Mouse (Mus musculus) forebrain, embryonic 11.5 days (tissue): Measurements from ENCODE around the gene Stx5a. TPM values are rescaled to one million over a fixed set of nuclear protein-coding genes. Genes with fewer than 3 reads are reported as not detected.

Experiments
- ATAC-seq: fragments of 200-750 bp; cut with Nextera tagmentation; replicated peaks from 2 replicates; pipeline ENCODE4 v1.8.0; 2017; ENCODE audit warnings: moderate TSS enrichment; ENCODE audit not compliant: low FRiP score
- DNase-seq: peaks from one replicate; pipeline ENCODE4 v3.0.0-alpha.2; 2017; ENCODE audit warnings: low spot score
- H3K27ac ChIP-seq: fragments of 300-500 bp; sonication (generic); 2 replicates; pipeline ENCODE4 v1.5.1; 2014; ENCODE audit warnings: low read depth, low read length
- H3K27me3 ChIP-seq: fragments of 300-500 bp; sonication (generic); 2 replicates; pipeline ENCODE4 v1.6.1; 2014; ENCODE audit warnings: mild to moderate bottlenecking, low read length, mixed read lengths; ENCODE audit not compliant: control insufficient read depth, insufficient read depth
- H3K36me3 ChIP-seq: fragments of 300-500 bp; sonication (generic); 2 replicates; pipeline ENCODE4 v1.6.1; 2014; ENCODE audit warnings: mild to moderate bottlenecking, low read length, moderate library complexity, mixed read lengths; ENCODE audit not compliant: control insufficient read depth, insufficient read depth
- H3K4me1 ChIP-seq: fragments of 300-500 bp; sonication (generic); replicated peaks from 2 replicates; pipeline ENCODE4 v1.6.1; 2014; ENCODE audit warnings: low read length, mixed read lengths; ENCODE audit not compliant: control insufficient read depth, insufficient read depth
- H3K4me2 ChIP-seq: fragments of 300-500 bp; sonication (generic); 2 replicates; pipeline ENCODE4 v1.6.1; 2014; ENCODE audit warnings: low read depth, mild to moderate bottlenecking, low read length, moderate library complexity, mixed read lengths; ENCODE audit not compliant: severe bottlenecking
- H3K4me3 ChIP-seq: fragments of 300-500 bp; sonication (generic); 2 replicates; pipeline ENCODE4 v1.5.1; 2014; ENCODE audit warnings: low read depth, low read length
- H3K9ac ChIP-seq: fragments of 300-500 bp; sonication (generic); 2 replicates; pipeline ENCODE4 v1.6.1; 2014; ENCODE audit warnings: low read length
- H3K9me3 ChIP-seq: fragments of 300-500 bp; sonication (generic); 2 replicates; pipeline ENCODE4 v1.6.1; 2016; ENCODE audit warnings: low read length, mixed read lengths; ENCODE audit not compliant: control insufficient read depth
- WGBS: fragments of 180-500 bp; shearing (Covaris S2); extraction: QIAGEN DNeasy Blood & Tissue Kit; methylation state at CpG from one replicate; pipeline ENCODE4 v1.1.7; 2014; 5-methylcytosine and 5-hydroxymethylcytosine counted together
- polyA plus RNA-seq: library from polyadenylated mRNA; unstranded; fragments of >200 nt; fragmentation: Nextera tagmentation; extraction: Ambion mirVana; gene quantifications from 2 replicates; pipeline ENCODE4 v1.2.1, GENCODE M21; 2014

Gene Stx5a
- polyA plus RNA-seq, 1 experiment from 2014 or later: 93.8 TPM

GRCm38 (mm10) chr19:8722559-8722906 lies 18.7 kb upstream of the Stx5a start:
- Histone ChIP-seq H3K9ac (peak overlapping the region; percentile 98), H3K27ac (peak overlapping the region; percentile 88), H3K4me1 (peaks cover 12% of the 10 kb centered on the region), H3K9me3 (no peaks in the 10 kb centered on the region), H3K36me3 (peaks cover 10% of the 10 kb centered on the region; the same call in 1 of the 2 replicates), H3K4me2 (peak overlapping the region; percentile 71), H3K27me3 (no peaks in the 10 kb centered on the region), H3K4me3 (peak overlapping the region; percentile 89)
- DNase-seq (no peak), ATAC-seq (peak; percentile 9; the same call in 1 of the 2 replicates)
- 3% methylated on average over 5 of the region's 5 CpGs for WGBS

DNA sequence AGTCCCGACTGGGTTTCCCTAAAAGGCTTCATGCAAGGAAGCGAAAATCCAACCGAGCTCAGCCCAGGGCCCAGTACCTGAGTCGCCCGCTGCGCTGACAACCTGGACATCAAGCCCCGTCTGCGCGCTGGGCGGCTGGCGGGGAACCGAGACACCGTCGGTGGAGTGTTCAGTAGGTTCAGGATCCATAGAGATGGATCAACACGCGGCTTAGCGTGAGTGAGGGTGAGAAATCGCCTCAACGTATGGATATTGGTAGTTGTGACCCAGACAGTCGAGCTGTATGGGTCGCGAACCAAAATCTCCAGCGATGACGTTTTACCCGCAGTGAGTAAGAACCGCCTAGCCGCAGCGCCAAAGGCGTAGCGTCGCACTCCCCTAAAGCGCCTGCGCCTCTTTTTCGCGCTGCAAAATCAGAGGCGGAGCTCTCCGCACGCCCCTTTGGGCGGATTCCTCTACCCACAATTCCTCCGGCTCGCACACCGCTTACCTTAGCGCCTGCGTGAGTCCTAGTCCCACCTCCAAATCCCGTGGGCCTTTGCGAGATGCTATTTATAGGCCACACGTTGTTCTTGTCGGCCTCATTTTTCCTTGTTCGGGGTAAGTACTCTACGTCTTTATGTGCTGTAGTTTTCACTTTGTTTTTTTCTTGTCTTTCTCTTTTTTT lies 18.2 kb upstream of the Stx5a start, which contains the start of gene Slc3a2:
Gene Slc3a2 (minus strand): TSS at position 463 of the 667 bp plus-strand sequence.
- under 1% methylated on average over 50 of the region's 50 CpGs for WGBS
- peak; percentile 94 for ATAC-seq
- H3K27ac ChIP-seq: peak within 1 kb of the TSS; percentile 88
- peak within 1 kb of the TSS; percentile 98 for H3K9ac ChIP-seq
- H3K36me3 ChIP-seq: peaks cover 10% of the 10 kb centered on the region; the same call in 1 of the 2 replicates
- peaks cover 12% of the 10 kb centered on the region for H3K4me1 ChIP-seq
- H3K4me2 ChIP-seq: peak within 1 kb of the TSS; percentile 84
- peak within 1 kb of the TSS; percentile 89 for H3K4me3 ChIP-seq
- DNase-seq: peak; percentile 96
- H3K9me3 ChIP-seq: no peaks in the 10 kb centered on the region
- no peaks in the 10 kb centered on the region for H3K27me3 ChIP-seq

- H3K27ac ChIP-seq: peak overlapping the region; percentile 82
- under 1% methylated on average over 20 of the region's 20 CpGs for WGBS
- no peaks in the 10 kb centered on the region for H3K27me3 ChIP-seq
- H3K4me2 ChIP-seq: peak overlapping the region; percentile 84
- H3K36me3 ChIP-seq: peaks cover 10% of the 10 kb centered on the region; the same call in 1 of the 2 replicates
- ATAC-seq: no peak
- peak overlapping the region; percentile 89 for H3K4me3 ChIP-seq
- H3K4me1 ChIP-seq: peaks cover 12% of the 10 kb centered on the region
- H3K9ac ChIP-seq: peak overlapping the region; percentile 98
- H3K9me3 ChIP-seq: no peaks in the 10 kb centered on the region
- DNase-seq: no peak
Measured at GRCm38 (mm10) chr19:8723574-8724346, 17.5 kb upstream of the Stx5a start.

GRCm38 (mm10) chr19:8724392-8724791 lies 16.8 kb upstream of the Stx5a start:
- peaks cover 12% of the 10 kb centered on the region for H3K4me1 ChIP-seq
- H3K9ac ChIP-seq: peak overlapping the region; percentile 98
- DNase-seq (no peak), ATAC-seq (no peak)
- H3K4me2 ChIP-seq: peak overlapping the region; percentile 84
- no peaks in the 10 kb centered on the region for H3K9me3 ChIP-seq
- peak overlapping the region; percentile 82 for H3K27ac ChIP-seq
- peak overlapping the region; percentile 89 for H3K4me3 ChIP-seq
- peaks cover 10% of the 10 kb centered on the region; the same call in 1 of the 2 replicates for H3K36me3 ChIP-seq
- WGBS: 7% methylated on average over 2 of the region's 2 CpGs
- no peaks in the 10 kb centered on the region for H3K27me3 ChIP-seq

DNA sequence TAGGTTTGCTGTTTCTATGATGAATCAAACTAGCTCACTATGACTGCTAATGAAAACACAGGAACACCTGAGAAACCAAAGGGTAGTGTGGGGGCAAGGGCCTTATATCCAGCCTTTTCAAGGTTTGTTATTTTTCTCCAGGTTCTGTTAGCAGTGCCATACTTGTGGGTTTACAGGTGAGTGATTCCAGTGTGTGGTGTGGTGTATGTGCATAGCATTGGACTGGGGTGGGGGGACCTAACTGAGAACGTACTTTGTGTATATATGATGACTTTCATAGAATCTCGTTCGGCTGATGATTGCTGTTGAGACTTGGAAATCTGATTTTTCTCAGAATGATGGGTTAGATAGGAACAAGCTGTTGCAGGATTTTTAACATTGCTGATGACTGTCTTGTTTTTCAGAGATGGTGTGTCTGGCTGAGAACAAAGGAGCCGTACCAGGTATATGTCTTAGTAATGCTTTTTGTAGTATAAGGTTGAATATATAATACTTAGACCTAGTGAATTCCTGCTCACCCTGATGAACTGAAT lies 16.1 kb upstream of the Stx5a start:
- Histone ChIP-seq H3K27me3 (no peaks in the 10 kb centered on the region), H3K9ac (peak overlapping the region; percentile 98), H3K9me3 (no peaks in the 10 kb centered on the region), H3K36me3 (peaks cover 10% of the 10 kb centered on the region; the same call in 1 of the 2 replicates), H3K4me3 (peak overlapping the region; percentile 89), H3K4me2 (peak overlapping the region; percentile 84), H3K27ac (peak overlapping the region; percentile 82; the same call in 1 of the 2 replicates), H3K4me1 (peaks cover 12% of the 10 kb centered on the region)
- ATAC-seq (no peak), DNase-seq (no peak)
- WGBS: 55% methylated on average over 4 of the region's 4 CpGs

DNA sequence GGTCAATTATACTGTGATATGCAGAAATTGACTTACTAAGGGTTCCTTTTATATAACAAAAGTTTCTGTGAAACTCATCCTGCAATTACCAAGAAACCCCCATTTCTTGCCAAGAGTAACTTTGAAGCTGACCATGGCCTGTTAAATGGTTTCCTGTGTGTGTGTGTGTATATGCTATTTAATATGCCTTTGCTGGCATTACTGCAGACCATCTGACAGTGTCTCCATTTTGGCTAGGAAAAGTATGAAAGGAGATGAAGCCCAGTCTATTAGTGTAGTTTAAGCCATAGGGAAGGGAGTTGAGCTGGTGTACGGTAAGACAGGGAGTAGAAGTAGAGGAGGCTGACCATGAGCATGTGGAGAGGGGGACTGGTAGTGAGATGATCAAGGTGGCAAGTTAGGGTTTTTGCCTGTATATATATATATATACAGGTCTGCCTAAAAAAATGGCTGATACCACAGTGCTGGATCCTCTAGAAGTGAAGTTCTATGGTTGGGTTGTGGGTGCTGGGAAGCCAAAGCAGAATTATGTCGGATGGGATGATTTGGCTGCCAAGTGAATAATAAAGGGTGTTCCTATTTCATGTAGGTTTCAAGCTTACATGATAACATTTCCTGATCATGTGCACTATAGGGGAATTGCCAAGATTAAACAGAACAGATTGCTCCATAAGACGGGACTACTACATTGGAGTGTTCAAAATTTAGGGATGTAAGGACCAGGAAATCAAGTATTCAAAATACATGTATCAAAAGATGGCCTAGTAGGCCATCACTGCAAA lies 14.4 kb upstream of the Stx5a start:
- no peak for DNase-seq
- H3K4me2 ChIP-seq: no peak overlapping the region; the same call in 1 of the 2 replicates
- peaks cover 12% of the 10 kb centered on the region for H3K4me1 ChIP-seq
- peaks cover 10% of the 10 kb centered on the region; the same call in 1 of the 2 replicates for H3K36me3 ChIP-seq
- no peak overlapping the region for H3K27ac ChIP-seq
- H3K9ac ChIP-seq: no peak overlapping the region
- ATAC-seq: no peak
- H3K27me3 ChIP-seq: no peaks in the 10 kb centered on the region
- WGBS: 18% methylated on average over 3 of the region's 3 CpGs
- no peak overlapping the region for H3K4me3 ChIP-seq
- H3K9me3 ChIP-seq: no peaks in the 10 kb centered on the region

- no peak for ATAC-seq
- Histone ChIP-seq H3K27ac (no peak overlapping the region), H3K27me3 (no peaks in the 10 kb centered on the region), H3K4me1 (peaks cover 8% of the 10 kb centered on the region), H3K9me3 (no peaks in the 10 kb centered on the region), H3K4me3 (no peak overlapping the region), H3K4me2 (no peak overlapping the region), H3K36me3 (peaks cover 10% of the 10 kb centered on the region; the same call in 1 of the 2 replicates), H3K9ac (no peak overlapping the region)
- no peak for DNase-seq
- WGBS: 18% methylated on average over 5 of the region's 5 CpGs
Measured at GRCm38 (mm10) chr19:8727495-8728114, 13.6 kb upstream of the Stx5a start.
